Mouse (Mus musculus) adrenal gland, adult 8-10 months (tissue): ENCODE measurements around the gene Adk. TPM values are rescaled to one million over a fixed set of nuclear protein-coding genes. Genes with fewer than 3 reads are reported as not detected.
"Not testable (repeated sequence)": the region's sequence is repeated elsewhere in the genome, so short reads cannot be mapped to it uniquely, and the experiment has no call there.

Source experiments
- DNase-seq: peaks from one replicate; pipeline ENCODE4 v3.0.0; 2022
- total RNA-seq, 4 experiments: library from RNA; stranded (reverse); gene quantifications; 2 replicates each; pipeline ENCODE4 v1.2.4; 2022

The Adk gene
- total RNA-seq, 4 experiments from 2014 or later = 151 to 212 (median 178) TPM

GRCm38 (mm10) chr14:21488426-21489115 lies 436.2 kb downstream of the Adk start:
- not testable (repeated sequence) for DNase-seq

- DNase-seq = peak; percentile 32
Observed at GRCm38 (mm10) chr14:21489116-21489485, 436.7 kb downstream of the Adk start.

GRCm38 (mm10) chr14:21490141-21490540 lies 437.8 kb downstream of the Adk start:
- peak; percentile 19 for DNase-seq

Other genes starting within 250 kb of the Adk start
- gene Plau, start 215.9 kb upstream of the Adk start, total RNA-seq = 10 to 100 TPM; 22.1 to 48.3 (median 35.9) TPM
- 100 to 1,000 TPM in 2 of 4 experiments, 10 to 100 TPM in 2; 78.2 to 176 (median 131) TPM for gene Vcl, start 123.2 kb upstream of the Adk start, total RNA-seq
- gene Ap3m1, start 66 bp upstream of the Adk start, total RNA-seq = 100 to 1,000 TPM in 3 of 4 experiments, 10 to 100 TPM in 1; 97.7 to 120 (median 110) TPM